Mouse (Mus musculus): ENCODE data around the gene Dnmt1. TPM values are rescaled to one million over a fixed set of nuclear protein-coding genes. Genes with fewer than 3 reads are reported as not detected.

Gene Dnmt1
- polyA plus RNA-seq, 1 experiment from 2014 or later, result 82.9 TPM

DNA sequence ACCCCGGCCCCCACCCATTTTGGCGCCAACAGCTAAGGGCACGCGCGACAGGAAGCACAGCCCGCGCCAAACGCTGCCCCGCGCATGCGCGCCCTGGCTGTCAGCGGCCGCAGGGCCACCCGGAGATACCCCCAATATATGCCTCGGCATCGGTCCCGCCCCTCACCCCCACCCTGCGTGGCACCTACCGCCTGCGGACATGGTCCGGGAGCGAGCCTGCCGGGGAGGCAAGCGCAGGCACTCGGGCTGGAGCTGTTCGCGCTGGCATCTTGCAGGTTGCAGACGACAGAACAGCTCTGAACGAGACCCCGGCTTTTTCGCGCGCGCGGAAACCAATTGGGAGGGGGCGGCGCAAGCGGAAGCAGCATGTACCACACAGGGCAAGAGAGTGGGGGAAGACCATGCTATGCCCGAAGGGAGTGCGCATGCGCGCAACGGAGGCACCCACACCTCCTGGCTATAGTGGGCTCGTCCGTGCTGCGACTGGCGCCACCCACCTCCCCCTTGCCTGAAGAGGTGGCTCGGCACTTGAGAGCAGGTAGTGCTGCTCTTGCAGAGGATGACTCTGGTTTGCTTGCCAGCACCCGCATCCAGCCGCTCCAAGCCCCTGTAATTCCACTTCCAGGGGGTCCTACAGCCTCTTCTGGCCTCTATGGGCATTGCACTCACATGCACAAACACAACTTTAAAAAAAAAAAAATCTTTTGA, 7.0 kb downstream of the Dnmt1 start:
- Histone ChIP-seq H3K9me3 (ENCODE audit: control insufficient read depth, low read length) (no peaks in the 10 kb centered on the region), H3K4me1 (replicated peaks; ENCODE audit: control insufficient read depth, insufficient read depth, low read length) (no peaks in the 10 kb centered on the region), H3K27me3 (ENCODE audit: control insufficient read depth, insufficient read depth, low read length) (no peaks in the 10 kb centered on the region), H3K4me3 (ENCODE audit: low read depth, low read length) (peak overlapping the region; percentile 70), H3K9ac (ENCODE audit: low read depth, low read length) (peak overlapping the region; percentile 67), H3K4me2 (replicated peaks; ENCODE audit: low read depth, low read length) (peak overlapping the region; percentile 74), H3K36me3 (ENCODE audit: control insufficient read depth, insufficient read depth, low read length) (no peaks in the 10 kb centered on the region), H3K27ac (ENCODE audit: low read depth, low read length) (peak overlapping the region; percentile 82)
- DNase-seq (ENCODE audit: low spot score) (peak; percentile 97), ATAC-seq (ENCODE audit: low FRiP score) (peak; percentile 94)
- under 1% methylated on average over 51 of the region's 51 CpGs for WGBS

DNA sequence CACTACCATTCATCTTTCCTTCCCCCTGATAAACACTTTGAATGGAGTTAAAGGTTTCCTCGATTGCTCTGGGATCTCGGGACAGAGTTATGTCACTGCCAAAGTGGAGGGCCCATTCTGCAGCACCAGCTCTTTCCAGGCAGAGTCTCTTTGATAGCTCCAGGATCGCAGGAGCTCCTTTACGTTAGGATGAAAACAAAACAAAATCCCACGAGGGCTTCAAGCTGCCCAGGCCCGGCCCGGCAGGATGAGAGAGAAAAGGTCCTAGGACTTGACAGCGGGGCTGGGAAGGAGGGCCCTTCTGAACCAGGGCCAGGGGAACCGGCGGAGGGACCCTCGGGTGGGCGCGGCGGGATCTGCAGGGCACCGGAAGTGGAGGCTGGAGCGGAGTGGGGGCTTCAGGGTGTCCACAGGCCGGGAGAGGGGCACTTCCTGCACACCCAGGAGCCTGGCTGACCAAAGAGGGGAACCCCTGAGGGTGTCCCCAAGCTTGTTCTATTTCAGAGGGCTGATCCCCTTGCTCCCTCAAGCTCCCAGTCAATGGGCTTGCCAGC, 7.6 kb downstream of the Dnmt1 start:
- peak overlapping the region; percentile 67 for H3K9ac ChIP-seq (ENCODE audit: low read depth, low read length)
- no peaks in the 10 kb centered on the region for H3K9me3 ChIP-seq (ENCODE audit: control insufficient read depth, low read length)
- no peaks in the 10 kb centered on the region for H3K36me3 ChIP-seq (ENCODE audit: control insufficient read depth, insufficient read depth, low read length)
- H3K4me1 ChIP-seq (replicated peaks; ENCODE audit: control insufficient read depth, insufficient read depth, low read length), result no peaks in the 10 kb centered on the region
- DNase-seq (ENCODE audit: low spot score), result no peak
- peak overlapping the region; percentile 74 for H3K4me2 ChIP-seq (replicated peaks; ENCODE audit: low read depth, low read length)
- H3K27me3 ChIP-seq (ENCODE audit: control insufficient read depth, insufficient read depth, low read length), result no peaks in the 10 kb centered on the region
- WGBS, result under 1% methylated on average over 17 of the region's 17 CpGs
- peak overlapping the region; percentile 70 for H3K4me3 ChIP-seq (ENCODE audit: low read depth, low read length)
- ATAC-seq (ENCODE audit: low FRiP score), result peak; percentile 84
- peak overlapping the region; percentile 82 for H3K27ac ChIP-seq (ENCODE audit: low read depth, low read length)

DNA sequence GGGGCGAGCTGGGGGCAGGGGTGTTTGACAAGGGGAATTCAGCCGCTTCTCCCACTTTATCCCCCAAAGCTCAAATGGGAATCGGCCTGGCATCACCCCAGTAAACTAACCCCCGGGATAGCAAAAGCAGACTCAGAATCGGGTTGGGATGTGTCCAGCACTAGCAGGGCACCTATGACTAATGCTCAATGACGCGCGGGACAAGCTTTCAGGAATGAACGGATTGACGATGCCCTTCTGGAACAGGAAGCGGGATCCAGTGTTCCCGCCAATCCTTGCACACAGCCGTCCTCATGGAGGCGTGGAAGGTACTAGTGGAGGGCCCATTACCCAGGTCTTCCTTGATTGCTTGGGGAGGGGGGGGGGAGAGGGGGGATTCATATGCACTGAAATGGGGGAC, 8.2 kb downstream of the Dnmt1 start:
- WGBS, result 27% methylated on average over 14 of the region's 14 CpGs
- Histone ChIP-seq H3K9me3 (ENCODE audit: control insufficient read depth, low read length) (no peaks in the 10 kb centered on the region), H3K27ac (ENCODE audit: low read depth, low read length) (no peak overlapping the region)

GRCm38 (mm10) chr9:20950419-20950818, 9.3 kb downstream of the Dnmt1 start:
- peak overlapping the region; percentile 6; the same call in 1 of the 2 replicates for H3K4me3 ChIP-seq (ENCODE audit: low read depth, low read length)
- DNase-seq (ENCODE audit: low spot score) (no peak), ATAC-seq (ENCODE audit: low FRiP score) (no peak)
- H3K9me3 ChIP-seq (ENCODE audit: control insufficient read depth, low read length), result no peaks in the 10 kb centered on the region
- no peak overlapping the region for H3K9ac ChIP-seq (ENCODE audit: low read depth, low read length)
- H3K36me3 ChIP-seq (ENCODE audit: control insufficient read depth, insufficient read depth, low read length), result no peaks in the 10 kb centered on the region
- H3K4me2 ChIP-seq (replicated peaks; ENCODE audit: low read depth, low read length), result peak overlapping the region; percentile 74; the same call in 1 of the 2 replicates
- no peak overlapping the region for H3K27ac ChIP-seq (ENCODE audit: low read depth, low read length)
- no peaks in the 10 kb centered on the region for H3K4me1 ChIP-seq (replicated peaks; ENCODE audit: control insufficient read depth, insufficient read depth, low read length)
- H3K27me3 ChIP-seq (ENCODE audit: control insufficient read depth, insufficient read depth, low read length), result no peaks in the 10 kb centered on the region

More for the DNA sequence above, 8.2 kb downstream of the Dnmt1 start:
- H3K27me3 ChIP-seq (ENCODE audit: control insufficient read depth, insufficient read depth, low read length), result no peaks in the 10 kb centered on the region
- DNase-seq (ENCODE audit: low spot score) (peak; percentile 30), ATAC-seq (ENCODE audit: low FRiP score) (no peak)
- no peaks in the 10 kb centered on the region for H3K4me1 ChIP-seq (replicated peaks; ENCODE audit: control insufficient read depth, insufficient read depth, low read length)
- no peaks in the 10 kb centered on the region for H3K36me3 ChIP-seq (ENCODE audit: control insufficient read depth, insufficient read depth, low read length)
- H3K4me2 ChIP-seq (replicated peaks; ENCODE audit: low read depth, low read length), result peak overlapping the region; percentile 74
- peak overlapping the region; percentile 67 for H3K9ac ChIP-seq (ENCODE audit: low read depth, low read length)
- peak overlapping the region; percentile 70 for H3K4me3 ChIP-seq (ENCODE audit: low read depth, low read length)

DNA sequence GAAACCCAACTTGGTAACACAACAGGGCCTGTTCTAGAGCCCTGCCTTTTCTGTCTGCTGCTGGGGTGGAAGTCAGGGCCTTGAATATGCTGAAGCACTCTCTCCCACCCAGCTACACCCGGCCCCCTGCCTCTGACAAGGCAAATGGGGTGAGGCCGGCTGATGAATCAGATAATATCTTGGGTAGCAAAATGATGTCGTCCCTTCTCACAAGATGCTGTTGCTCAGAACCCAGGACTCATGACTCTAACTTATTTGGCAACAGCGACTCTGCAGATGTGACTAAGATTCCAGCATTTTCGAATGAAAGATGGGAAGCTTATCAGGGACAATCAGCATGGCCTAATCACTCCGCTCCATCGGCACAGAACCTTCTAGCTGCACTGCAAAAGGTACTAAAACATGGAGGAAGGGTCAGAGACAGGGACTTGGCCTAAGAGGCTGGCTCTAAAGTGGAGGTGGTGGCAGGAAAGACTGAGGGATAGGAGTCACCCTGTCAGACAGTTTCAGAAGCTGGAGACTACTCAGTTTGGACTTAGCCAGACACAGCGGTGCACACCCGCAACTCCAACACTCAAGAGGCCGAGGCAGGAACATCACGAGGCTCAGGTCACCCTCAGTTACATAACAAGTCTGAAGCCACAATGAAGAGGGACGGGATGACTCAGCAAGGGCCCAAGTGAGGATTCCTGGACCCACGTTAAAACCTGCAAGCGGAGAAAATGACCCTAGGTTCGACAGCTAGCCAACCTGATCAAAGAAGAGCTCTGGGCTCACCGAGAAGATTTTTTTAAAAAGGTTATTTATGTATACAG, 13.4 kb downstream of the Dnmt1 start:
- H3K9ac ChIP-seq (ENCODE audit: low read depth, low read length), result no peak overlapping the region
- H3K27ac ChIP-seq (ENCODE audit: low read depth, low read length), result no peak overlapping the region
- DNase-seq (ENCODE audit: low spot score) (no peak), ATAC-seq (ENCODE audit: low FRiP score) (no peak)
- H3K36me3 ChIP-seq (ENCODE audit: control insufficient read depth, insufficient read depth, low read length), result no peaks in the 10 kb centered on the region
- no peaks in the 10 kb centered on the region for H3K4me1 ChIP-seq (replicated peaks; ENCODE audit: control insufficient read depth, insufficient read depth, low read length)
- no peak overlapping the region for H3K4me2 ChIP-seq (replicated peaks; ENCODE audit: low read depth, low read length)
- H3K4me3 ChIP-seq (ENCODE audit: low read depth, low read length), result no peak overlapping the region
- WGBS, result 88% methylated on average over 16 of the region's 16 CpGs
- no peaks in the 10 kb centered on the region for H3K9me3 ChIP-seq (ENCODE audit: control insufficient read depth, low read length)
- no peaks in the 10 kb centered on the region for H3K27me3 ChIP-seq (ENCODE audit: control insufficient read depth, insufficient read depth, low read length)

DNA sequence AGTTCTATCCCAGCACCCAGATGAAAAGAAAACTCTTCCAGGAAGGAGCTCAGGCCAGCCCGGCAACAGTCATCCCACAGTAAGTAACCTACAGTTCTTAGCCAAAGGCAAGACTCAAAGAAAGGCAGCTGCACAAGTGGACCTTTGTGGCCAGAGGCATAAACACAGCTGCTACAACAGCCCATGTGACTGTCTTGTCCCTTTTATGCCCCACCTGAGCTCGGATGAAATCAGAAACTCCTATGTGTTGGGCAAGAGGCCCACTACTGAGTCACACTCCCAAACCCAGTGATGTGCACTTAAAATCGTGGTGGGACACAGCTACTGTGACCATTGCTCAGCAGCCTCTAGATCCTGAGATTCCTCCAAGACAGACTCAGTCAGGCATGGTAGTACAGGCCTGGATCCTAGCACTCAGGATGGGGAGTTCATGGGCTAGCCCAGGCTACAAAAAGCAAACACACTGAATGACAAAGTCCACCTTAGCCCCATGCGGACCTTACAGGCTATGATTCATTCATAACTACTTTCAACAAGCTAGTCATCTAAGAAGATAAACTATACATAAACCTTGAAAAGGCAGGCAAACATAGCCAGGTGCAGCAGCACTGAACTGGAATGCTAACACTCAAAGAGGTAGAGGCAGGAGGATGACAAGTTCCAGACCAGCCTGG, 14.9 kb downstream of the Dnmt1 start:
- no peaks in the 10 kb centered on the region for H3K27me3 ChIP-seq (ENCODE audit: control insufficient read depth, insufficient read depth, low read length)
- H3K4me3 ChIP-seq (ENCODE audit: low read depth, low read length), result no peak overlapping the region
- no peak overlapping the region for H3K4me2 ChIP-seq (replicated peaks; ENCODE audit: low read depth, low read length)
- H3K4me1 ChIP-seq (replicated peaks; ENCODE audit: control insufficient read depth, insufficient read depth, low read length), result no peaks in the 10 kb centered on the region
- WGBS, result 72% methylated on average over 4 of the region's 4 CpGs
- DNase-seq (ENCODE audit: low spot score) (no peak), ATAC-seq (ENCODE audit: low FRiP score) (no peak)
- H3K9me3 ChIP-seq (ENCODE audit: control insufficient read depth, low read length), result no peaks in the 10 kb centered on the region
- peaks cover 9% of the 10 kb centered on the region; the same call in 1 of the 2 replicates for H3K36me3 ChIP-seq (ENCODE audit: control insufficient read depth, insufficient read depth, low read length)
- H3K9ac ChIP-seq (ENCODE audit: low read depth, low read length), result no peak overlapping the region
- no peak overlapping the region for H3K27ac ChIP-seq (ENCODE audit: low read depth, low read length)

- Histone ChIP-seq H3K36me3 (ENCODE audit: control insufficient read depth, insufficient read depth, low read length) (peaks cover 11% of the 10 kb centered on the region; the same call in 1 of the 2 replicates), H3K9me3 (ENCODE audit: control insufficient read depth, low read length) (no peaks in the 10 kb centered on the region), H3K4me1 (replicated peaks; ENCODE audit: control insufficient read depth, insufficient read depth, low read length) (no peaks in the 10 kb centered on the region), H3K9ac (ENCODE audit: low read depth, low read length) (no peak overlapping the region), H3K4me2 (replicated peaks; ENCODE audit: low read depth, low read length) (no peak overlapping the region), H3K27me3 (ENCODE audit: control insufficient read depth, insufficient read depth, low read length) (no peaks in the 10 kb centered on the region), H3K4me3 (ENCODE audit: low read depth, low read length) (no peak overlapping the region), H3K27ac (ENCODE audit: low read depth, low read length) (no peak overlapping the region)
- DNase-seq (ENCODE audit: low spot score), result peak; percentile 15
- 26% methylated on average over 2 of the region's 2 CpGs for WGBS
- no peak for ATAC-seq (ENCODE audit: low FRiP score)
Measured at GRCm38 (mm10) chr9:20943911-20944310, 15.8 kb downstream of the Dnmt1 start.

DNA sequence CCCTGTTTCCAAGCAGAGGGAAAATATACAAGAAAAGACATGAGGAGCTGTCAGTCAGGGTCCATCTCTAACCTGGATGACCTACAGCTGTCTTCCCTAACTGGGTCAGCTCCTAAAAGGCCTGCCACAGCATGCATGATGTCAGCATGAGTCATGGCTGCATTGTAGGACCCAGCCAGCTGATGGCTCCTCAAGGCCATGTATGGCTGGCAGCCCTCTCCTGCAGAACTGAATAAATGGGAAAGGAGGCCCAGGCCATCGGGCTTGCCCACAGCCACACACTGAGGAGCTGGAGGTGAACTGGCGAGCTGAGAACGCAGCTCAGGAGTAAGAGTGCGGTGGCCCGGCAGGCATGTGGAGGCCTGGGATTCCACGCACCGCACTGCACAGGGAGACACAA, 16.3 kb downstream of the Dnmt1 start:
- Histone ChIP-seq H3K4me2 (replicated peaks; ENCODE audit: low read depth, low read length) (no peak overlapping the region), H3K36me3 (ENCODE audit: control insufficient read depth, insufficient read depth, low read length) (peaks cover 11% of the 10 kb centered on the region), H3K4me3 (ENCODE audit: low read depth, low read length) (no peak overlapping the region), H3K9me3 (ENCODE audit: control insufficient read depth, low read length) (no peaks in the 10 kb centered on the region), H3K27ac (ENCODE audit: low read depth, low read length) (no peak overlapping the region), H3K9ac (ENCODE audit: low read depth, low read length) (no peak overlapping the region), H3K27me3 (ENCODE audit: control insufficient read depth, insufficient read depth, low read length) (no peaks in the 10 kb centered on the region), H3K4me1 (replicated peaks; ENCODE audit: control insufficient read depth, insufficient read depth, low read length) (no peaks in the 10 kb centered on the region)
- 89% methylated on average over 7 of the region's 7 CpGs for WGBS
- no peak for DNase-seq (ENCODE audit: low spot score)
- ATAC-seq (ENCODE audit: low FRiP score), result no peak
